Mouse (Mus musculus) cerebellum, adult 2 months (tissue): Measurements from ENCODE around the gene Aagab.

ENCODE experiments used
- CTCF ChIP-seq: fragments of 200-500 bp; IDR thresholded peaks from 2 replicates; pipeline ENCODE4 v1.5.1; 2011; ENCODE audit warnings: low read depth, mild to moderate bottlenecking, control low read depth, low read length, moderate library complexity, borderline replicate concordance; ENCODE audit not compliant: insufficient read depth
- POLR2A ChIP-seq: fragments of 200-500 bp; IDR thresholded peaks from 2 replicates; pipeline ENCODE4 v1.6.1; 2011; ENCODE audit warnings: low read length, control low read depth, borderline replicate concordance; ENCODE audit not compliant: insufficient read depth

DNA sequence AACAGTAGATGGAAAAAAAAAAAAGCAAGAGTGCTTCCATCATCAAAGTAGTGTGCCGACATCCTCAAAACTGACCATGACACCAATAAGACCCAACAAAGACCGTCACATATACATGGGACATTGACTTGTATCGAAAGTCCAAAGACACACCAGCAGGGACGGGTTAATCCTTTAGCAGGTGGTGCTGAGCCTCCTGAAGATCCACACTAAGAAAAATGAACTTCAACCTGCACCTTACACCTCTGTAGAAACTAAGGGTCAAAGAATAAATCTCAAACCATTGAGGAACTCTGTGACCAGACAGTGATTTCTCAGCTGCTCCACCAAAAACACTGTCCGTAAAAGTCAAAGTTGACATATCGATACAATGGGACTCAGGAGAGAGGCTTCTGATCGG is 67.4 kb downstream of the Aagab start:
- no peak for TF ChIP-seq POLR2A
- TF ChIP-seq CTCF = no peak
